Mouse (Mus musculus) spleen, adult 2 months (tissue): ENCODE data around the gene Chn2.

Experiments
- CTCF ChIP-seq: fragments of 200-500 bp; IDR thresholded peaks from 2 replicates; pipeline ENCODE4 v1.5.1; 2011; ENCODE audit warnings: mild to moderate bottlenecking, inconsistent platforms; ENCODE audit not compliant: insufficient read depth, insufficient read length, insufficient replicate concordance; ENCODE audit errors: extremely low read depth
- POLR2A ChIP-seq: fragments of 200-500 bp; IDR thresholded peaks from 2 replicates; pipeline ENCODE4 v1.6.1; 2011; ENCODE audit warnings: low read depth, low read length, inconsistent platforms

DNA sequence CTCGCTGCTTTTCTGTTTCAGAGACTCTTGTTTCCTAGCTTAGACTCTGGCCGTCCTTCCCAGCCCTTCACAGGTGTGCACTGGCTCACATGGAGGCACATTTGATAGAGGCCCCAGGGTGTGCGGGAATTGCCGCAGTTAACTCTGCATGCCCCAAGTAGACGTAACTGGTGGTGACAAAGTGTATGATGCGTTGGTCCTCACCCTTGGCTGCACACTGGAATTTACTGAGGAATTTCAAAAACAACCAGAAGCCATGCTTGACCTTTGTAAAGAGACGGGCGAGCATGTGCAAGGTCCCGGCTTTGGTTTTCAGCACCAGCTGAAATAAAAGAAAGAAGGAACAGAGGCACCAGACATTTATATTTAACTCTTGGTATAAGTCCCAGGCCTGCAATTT lies 189.1 kb downstream of the Chn2 start:
- TF ChIP-seq CTCF (no peak), POLR2A (no peak)
